Mouse (Mus musculus): ENCODE data around the gene Sirt3.
A peak's percentile ranks its signal among the peaks of the same experiment; 100 is the strongest.

The Sirt3 gene

GRCm38 (mm10) chr7:140881696-140882468 is at the start of gene Sirt3, which contains the start of gene Psmd13:
Gene Sirt3 (minus strand): TSS chr7:140882309.
Gene Psmd13 (plus strand): TSS chr7:140881968.
- peak; percentile 96 for DNase-seq (ENCODE audit: low spot score)

GRCm38 (mm10) chr7:140927181-140927580 is 45.1 kb upstream of the Sirt3 start:
- no peak for DNase-seq (ENCODE audit: low spot score)

GRCm38 (mm10) chr7:140923070-140923775 is 41.1 kb upstream of the Sirt3 start:
- no peak for DNase-seq (ENCODE audit: low spot score)

GRCm38 (mm10) chr7:140922398-140923069 is 40.4 kb upstream of the Sirt3 start:
- peak; percentile 53 for DNase-seq (ENCODE audit: low spot score)

GRCm38 (mm10) chr7:140921225-140921975 is 39.3 kb upstream of the Sirt3 start:
- no peak for DNase-seq (ENCODE audit: low spot score)

GRCm38 (mm10) chr7:140920418-140921029 is 38.4 kb upstream of the Sirt3 start, which contains the start of gene Nlrp6:
Gene Nlrp6 (plus strand): TSS chr7:140920902.
- DNase-seq (ENCODE audit: low spot score), result no peak

- no peak for DNase-seq (ENCODE audit: low spot score)
Observed at GRCm38 (mm10) chr7:140919911-140920310, 37.8 kb upstream of the Sirt3 start.

- no peak for DNase-seq (ENCODE audit: low spot score)
Observed at GRCm38 (mm10) chr7:140914031-140914690, 32.1 kb upstream of the Sirt3 start.

GRCm38 (mm10) chr7:140912846-140913482 is 30.9 kb upstream of the Sirt3 start:
- no peak for DNase-seq (ENCODE audit: low spot score)

GRCm38 (mm10) chr7:140912293-140912692 is 30.2 kb upstream of the Sirt3 start:
- DNase-seq (ENCODE audit: low spot score), result no peak

GRCm38 (mm10) chr7:140908634-140909107 is 26.6 kb upstream of the Sirt3 start:
- peak; percentile 93 for DNase-seq (ENCODE audit: low spot score)

GRCm38 (mm10) chr7:140908181-140908580 is 26.1 kb upstream of the Sirt3 start:
- DNase-seq (ENCODE audit: low spot score), result no peak

GRCm38 (mm10) chr7:140907697-140908096 is 25.6 kb upstream of the Sirt3 start:
- DNase-seq (ENCODE audit: low spot score), result no peak

- no peak for DNase-seq (ENCODE audit: low spot score)
Observed at GRCm38 (mm10) chr7:140907131-140907530, 25.0 kb upstream of the Sirt3 start.

- DNase-seq (ENCODE audit: low spot score), result no peak
Observed at GRCm38 (mm10) chr7:140905642-140906081, 23.6 kb upstream of the Sirt3 start.

- DNase-seq (ENCODE audit: low spot score), result peak; percentile 89
Observed at GRCm38 (mm10) chr7:140903212-140903611, 21.1 kb upstream of the Sirt3 start.

GRCm38 (mm10) chr7:140902036-140902875 is 20.1 kb upstream of the Sirt3 start:
- no peak for DNase-seq (ENCODE audit: low spot score)

- DNase-seq (ENCODE audit: low spot score), result no peak
Observed at GRCm38 (mm10) chr7:140900220-140900619, 18.1 kb upstream of the Sirt3 start, which contains the start of gene Cox8b. Gene Cox8b (minus strand): TSS chr7:140900446.

GRCm38 (mm10) chr7:140899121-140899520 is 17.0 kb upstream of the Sirt3 start:
- no peak for DNase-seq (ENCODE audit: low spot score)

Data from embryo, embryonic 10.5 days (tissue).